Mouse (Mus musculus) midbrain, postnatal 0 days (tissue): Measurements from ENCODE around the gene 4930544G11Rik. TPM values are rescaled to one million over a fixed set of nuclear protein-coding genes. Genes with fewer than 3 reads are reported as not detected.

Experiments
- ATAC-seq: fragments of 200-750 bp; cut with Nextera tagmentation; 2 replicates; pipeline ENCODE4 v1.8.0; 2017; ENCODE audit warnings: moderate number of reproducible peaks, mild to moderate bottlenecking, moderate TSS enrichment, moderate library complexity; ENCODE audit not compliant: low FRiP score
- DNase-seq: peaks from one replicate; pipeline ENCODE4 v3.0.0-alpha.2; 2015; ENCODE audit warnings: low spot score
- H3K27ac ChIP-seq: fragments of 300-500 bp; sonication (generic); 2 replicates; pipeline ENCODE4 v1.5.1; 2014; ENCODE audit warnings: low read depth, mild to moderate bottlenecking, low read length, mixed read lengths
- H3K27me3 ChIP-seq: fragments of 300-500 bp; sonication (generic); 2 replicates; pipeline ENCODE4 v1.6.1; 2014; ENCODE audit warnings: low read length, control low read depth, mixed read lengths; ENCODE audit not compliant: insufficient read depth
- H3K36me3 ChIP-seq: fragments of 300-500 bp; sonication (generic); 2 replicates; pipeline ENCODE4 v1.6.1; 2014; ENCODE audit warnings: low read length, control low read depth, mixed read lengths; ENCODE audit not compliant: insufficient read depth
- H3K4me1 ChIP-seq: fragments of 300-500 bp; sonication (generic); 2 replicates; pipeline ENCODE4 v1.6.1; 2014; ENCODE audit warnings: mild to moderate bottlenecking, control low read depth, antibody characterized with exemption, low read length, mixed read lengths; ENCODE audit not compliant: insufficient read depth
- H3K4me2 ChIP-seq: fragments of 300-500 bp; sonication (generic); 2 replicates; pipeline ENCODE4 v1.6.1; 2014; ENCODE audit warnings: low read depth, mild to moderate bottlenecking, low read length, mixed read lengths; ENCODE audit not compliant: poor library complexity, severe bottlenecking
- H3K4me3 ChIP-seq: fragments of 300-500 bp; sonication (generic); 2 replicates; pipeline ENCODE4 v1.5.1; 2014; ENCODE audit warnings: low read depth, mild to moderate bottlenecking, low read length, moderate library complexity
- H3K9ac ChIP-seq: fragments of 300-500 bp; sonication (generic); replicated peaks from 2 replicates; pipeline ENCODE4 v1.6.1; 2014; ENCODE audit warnings: mild to moderate bottlenecking, low read length, moderate library complexity, mixed read lengths; ENCODE audit not compliant: poor library complexity, severe bottlenecking
- H3K9me3 ChIP-seq: fragments of 300-500 bp; sonication (generic); 2 replicates; pipeline ENCODE4 v1.6.1; 2016; ENCODE audit warnings: low read length, control low read depth
- CTCF ChIP-seq: IDR thresholded peaks from 2 replicates; pipeline ENCODE4 v1.5.1; 2016; ENCODE audit warnings: antibody characterized with exemption, mild to moderate bottlenecking
- WGBS: fragments of 180-500 bp; shearing (Covaris S2); extraction: QIAGEN DNeasy Blood & Tissue Kit; methylation state at CpG from one replicate; pipeline ENCODE4 v1.1.7; 2014; 5-methylcytosine and 5-hydroxymethylcytosine counted together
- polyA plus RNA-seq: library from polyadenylated mRNA; unstranded; fragments of >200 nt; fragmentation: Nextera tagmentation; extraction: Ambion mirVana; gene quantifications from 2 replicates; pipeline ENCODE4 v1.2.1, GENCODE M21; 2015
- total RNA-seq: library from RNA; depleted of rRNA; stranded (reverse); fragments of >200 nt; gene quantifications from 2 replicates; pipeline ENCODE4 v1.2.3, GENCODE M21; 2014

4930544G11Rik gene
- total and polyA plus RNA-seq, 2 experiments from 2014 or later = not detected

DNA sequence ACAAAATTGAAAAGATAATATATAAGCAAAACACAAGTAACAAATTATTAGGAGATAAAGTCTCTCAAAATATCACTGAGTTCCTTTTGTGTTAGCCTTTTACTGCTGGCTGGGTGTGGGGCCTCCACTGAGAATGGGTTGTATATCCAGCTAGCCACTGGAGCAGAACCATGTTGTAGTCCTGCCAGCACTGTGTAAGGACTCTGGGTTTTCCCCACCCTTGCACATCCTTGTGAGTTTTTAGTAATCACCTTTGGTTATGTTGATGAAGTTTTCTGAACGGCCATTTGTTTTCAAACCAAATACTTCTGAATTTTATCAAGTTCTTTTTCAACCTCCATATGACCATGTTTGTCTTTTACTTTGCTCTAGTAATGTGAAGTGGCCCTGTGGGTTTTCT, 21.9 kb upstream of the 4930544G11Rik start:
- H3K36me3 ChIP-seq = no peaks in the 10 kb centered on the region
- no peaks in the 10 kb centered on the region for H3K4me1 ChIP-seq
- DNase-seq (no peak), ATAC-seq (no peak)
- H3K4me3 ChIP-seq = no peak overlapping the region
- no peaks in the 10 kb centered on the region for H3K27me3 ChIP-seq
- TF ChIP-seq CTCF = no peak
- H3K4me2 ChIP-seq = no peak overlapping the region
- H3K9me3 ChIP-seq = no peaks in the 10 kb centered on the region
- no peak overlapping the region for H3K9ac ChIP-seq
- WGBS = 91% methylated on average over 1 of the region's 1 CpGs
- H3K27ac ChIP-seq = no peak overlapping the region

DNA sequence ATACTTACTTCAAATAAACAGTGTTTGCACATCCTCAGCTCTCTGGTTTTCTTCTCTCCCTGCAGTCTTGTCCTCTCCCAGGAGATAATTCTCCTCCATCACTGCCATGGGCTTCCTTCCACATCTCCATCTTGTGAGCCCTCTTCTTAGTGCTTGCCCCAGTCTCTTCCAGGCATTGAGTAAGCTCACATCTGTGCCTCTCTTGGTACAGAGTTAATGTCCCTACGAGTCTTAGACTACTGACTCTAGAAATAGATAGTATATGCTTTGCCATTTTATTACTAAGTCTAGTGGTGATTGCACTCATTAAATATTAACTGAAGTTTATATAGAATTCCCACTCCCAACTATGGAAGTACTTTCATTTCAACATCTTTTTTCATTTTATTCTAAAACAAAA, 19.6 kb upstream of the 4930544G11Rik start:
- no peak overlapping the region for H3K4me3 ChIP-seq
- ATAC-seq (no peak), DNase-seq (no peak)
- TF ChIP-seq CTCF = no peak
- no peaks in the 10 kb centered on the region for H3K27me3 ChIP-seq
- no peaks in the 10 kb centered on the region for H3K4me1 ChIP-seq
- H3K36me3 ChIP-seq = no peaks in the 10 kb centered on the region
- H3K27ac ChIP-seq = no peak overlapping the region
- no peaks in the 10 kb centered on the region for H3K9me3 ChIP-seq
- no peak overlapping the region for H3K4me2 ChIP-seq
- WGBS = 26% methylated on average over 1 of the region's 1 CpGs
- H3K9ac ChIP-seq = no peak overlapping the region

- Histone ChIP-seq H3K36me3 (no peaks in the 10 kb centered on the region), H3K9me3 (no peaks in the 10 kb centered on the region), H3K27me3 (no peaks in the 10 kb centered on the region), H3K4me3 (no peak overlapping the region), H3K9ac (no peak overlapping the region), H3K27ac (no peak overlapping the region), H3K4me1 (no peaks in the 10 kb centered on the region), H3K4me2 (no peak overlapping the region)
- WGBS = 9% methylated on average over 4 of the region's 4 CpGs
- DNase-seq = peak; percentile 37
- TF ChIP-seq CTCF = no peak
- ATAC-seq = no peak
Measured at GRCm38 (mm10) chr6:65933177-65933576, 19.2 kb upstream of the 4930544G11Rik start.

- Histone ChIP-seq H3K27ac (no peak overlapping the region), H3K9ac (no peak overlapping the region), H3K4me2 (no peak overlapping the region), H3K9me3 (no peaks in the 10 kb centered on the region), H3K4me3 (no peak overlapping the region), H3K27me3 (no peaks in the 10 kb centered on the region), H3K4me1 (no peaks in the 10 kb centered on the region), H3K36me3 (no peaks in the 10 kb centered on the region)
- no peak for ATAC-seq
- TF ChIP-seq CTCF = no peak
- WGBS = 92% methylated on average over 7 of the region's 7 CpGs
- DNase-seq = no peak
Measured at GRCm38 (mm10) chr6:65935566-65936281, 16.7 kb upstream of the 4930544G11Rik start.

DNA sequence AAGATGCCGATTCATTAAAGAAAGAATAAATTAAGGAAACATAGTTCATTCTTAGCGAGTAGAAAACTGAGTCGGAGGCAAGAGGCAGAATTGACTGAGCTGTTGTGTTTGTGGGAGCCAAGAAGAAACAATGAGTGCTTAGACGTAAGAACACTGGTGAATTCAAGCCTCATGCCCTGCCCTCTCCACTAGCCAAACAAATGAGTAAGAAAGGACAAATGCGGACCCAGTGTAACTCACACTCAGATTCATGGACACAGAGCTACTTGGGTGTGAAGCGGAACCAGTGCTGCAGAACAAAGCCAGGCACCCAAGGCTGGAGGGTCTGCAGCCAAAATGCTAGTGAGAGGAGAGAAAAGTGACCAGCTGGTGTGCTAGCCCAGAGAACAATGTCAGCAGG, 1.9 kb upstream of the 4930544G11Rik start:
- Histone ChIP-seq H3K9ac (no peak overlapping the region), H3K4me3 (no peak overlapping the region), H3K36me3 (no peaks in the 10 kb centered on the region), H3K9me3 (no peaks in the 10 kb centered on the region), H3K27ac (no peak overlapping the region), H3K27me3 (no peaks in the 10 kb centered on the region), H3K4me2 (no peak overlapping the region), H3K4me1 (no peaks in the 10 kb centered on the region)
- no peak for TF ChIP-seq CTCF
- DNase-seq (no peak), ATAC-seq (no peak)
- 70% methylated on average over 6 of the region's 6 CpGs for WGBS

DNA sequence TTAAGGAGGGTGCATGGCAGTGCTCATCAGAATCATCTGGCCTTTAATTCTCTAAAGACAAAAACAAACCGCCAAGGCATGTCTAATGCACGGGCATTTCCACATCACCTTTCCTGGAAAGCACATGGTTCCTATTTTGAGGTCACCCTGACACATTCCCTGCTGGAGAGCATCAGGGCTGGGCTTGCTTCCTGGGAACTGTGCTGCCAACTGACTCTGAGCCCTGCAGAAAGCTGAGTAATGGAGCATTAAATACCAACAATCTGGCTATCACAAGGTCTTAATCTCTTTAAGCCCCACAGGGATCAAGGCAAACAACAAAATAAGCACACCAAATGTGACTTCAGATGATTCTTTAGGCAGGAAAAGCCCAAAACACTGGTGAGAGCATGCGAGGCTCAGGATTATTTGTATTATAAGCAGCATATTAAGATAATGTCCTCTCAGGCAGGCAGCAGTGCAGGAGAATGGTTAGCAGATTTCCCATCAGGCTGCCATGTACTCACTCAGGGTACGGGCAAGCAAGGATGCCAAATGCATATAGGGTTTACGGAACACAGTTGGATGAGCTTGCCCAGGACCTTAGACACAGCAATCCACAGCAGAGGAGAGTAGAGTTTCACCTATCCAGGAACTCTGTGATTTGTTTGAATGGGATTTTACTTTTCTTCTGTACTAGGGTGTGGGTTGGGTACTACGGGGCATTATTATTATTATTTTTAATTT, 17.1 kb downstream of the 4930544G11Rik start:
- no peaks in the 10 kb centered on the region for H3K4me1 ChIP-seq
- H3K9me3 ChIP-seq = no peaks in the 10 kb centered on the region
- H3K36me3 ChIP-seq = no peaks in the 10 kb centered on the region
- no peak for TF ChIP-seq CTCF
- H3K4me2 ChIP-seq = no peak overlapping the region
- DNase-seq (peak; percentile 61), ATAC-seq (0 out of 2 replicates have a peak, but pooled peaks have one; percentile 27)
- no peak overlapping the region for H3K27ac ChIP-seq
- H3K9ac ChIP-seq = no peak overlapping the region
- WGBS = 42% methylated on average over 6 of the region's 6 CpGs
- no peaks in the 10 kb centered on the region for H3K27me3 ChIP-seq
- H3K4me3 ChIP-seq = no peak overlapping the region
